Mouse (Mus musculus): ENCODE data around the gene Samhd1.

- no peak for TF ChIP-seq POLR2A (IDR thresholded peaks at IDR 0.05; ENCODE audit: low read depth, low read length)
- no peak for TF ChIP-seq CTCF (IDR thresholded peaks at IDR 0.05; ENCODE audit: borderline replicate concordance, insufficient read depth, low read length)
These were observed 74.3 kb downstream of the Samhd1 start for GRCm38 (mm10) chr2:157060557-157061305.
